Mouse (Mus musculus) embryo, embryonic 9.5 days (tissue): ENCODE data around the gene Bmp7.

Source experiments
- DNase-seq: peaks from one replicate; pipeline ENCODE4 v3.0.0-alpha.2; 2017; ENCODE audit errors: extremely low spot score

Bmp7 gene

DNA sequence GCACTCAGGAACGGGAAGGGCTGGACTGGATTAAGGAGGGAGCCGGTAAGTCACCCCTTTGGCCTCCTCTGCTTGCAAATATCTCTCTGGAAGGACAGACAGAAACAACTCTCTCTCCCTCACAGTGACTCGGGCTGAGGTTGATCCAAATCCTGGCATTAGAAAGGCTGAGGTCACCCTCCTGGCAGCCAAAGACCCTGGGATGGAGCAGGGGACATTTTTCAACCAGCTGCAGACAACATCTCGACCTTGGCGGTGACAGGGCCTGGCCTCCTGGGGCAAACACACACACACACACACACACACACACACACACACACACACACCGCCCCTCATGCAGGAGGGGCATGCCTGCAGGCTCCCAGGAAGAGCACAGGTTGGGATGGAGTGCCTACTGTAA, 29.0 kb downstream of the Bmp7 start:
- no peak for DNase-seq

DNA sequence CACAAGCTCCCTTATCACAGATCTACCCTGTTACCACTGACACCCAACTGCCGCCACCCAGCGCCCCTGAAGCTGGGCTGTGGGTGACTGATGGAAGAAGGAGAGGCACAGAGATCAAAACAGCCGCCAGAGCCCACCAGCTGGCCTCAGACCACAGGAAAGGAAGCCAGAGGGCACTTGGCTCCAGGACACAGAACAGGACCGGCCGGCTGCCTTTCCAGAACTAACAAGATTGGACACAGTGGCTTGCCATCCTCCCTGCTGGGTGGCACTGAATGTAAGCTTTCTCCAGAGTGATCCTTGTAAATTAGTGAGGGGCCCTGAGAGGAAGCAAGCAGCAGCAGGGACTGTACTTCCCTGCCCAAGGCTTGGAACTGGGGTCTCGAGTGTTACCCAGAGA, 30.7 kb downstream of the Bmp7 start:
- DNase-seq = no peak

DNA sequence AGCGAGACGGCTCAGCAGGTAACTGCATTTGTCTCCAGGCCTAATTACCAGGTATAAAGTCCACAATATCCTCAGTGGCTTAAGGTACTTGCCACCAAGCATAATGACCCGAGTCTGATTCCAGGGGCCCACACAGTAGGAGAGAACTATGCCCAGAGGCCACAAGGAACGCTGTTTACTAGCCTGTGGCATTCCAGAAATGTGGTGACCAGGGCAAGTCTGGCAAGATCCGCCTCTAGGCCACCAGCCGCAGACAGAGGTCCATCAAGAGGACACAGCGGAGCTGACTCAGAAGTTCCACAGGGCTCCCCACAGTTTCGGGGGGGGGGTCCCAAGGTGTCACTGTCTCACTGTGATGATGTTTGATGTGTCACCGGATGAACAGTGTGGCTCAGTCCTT, 34.0 kb downstream of the Bmp7 start:
- no peak for DNase-seq

DNA sequence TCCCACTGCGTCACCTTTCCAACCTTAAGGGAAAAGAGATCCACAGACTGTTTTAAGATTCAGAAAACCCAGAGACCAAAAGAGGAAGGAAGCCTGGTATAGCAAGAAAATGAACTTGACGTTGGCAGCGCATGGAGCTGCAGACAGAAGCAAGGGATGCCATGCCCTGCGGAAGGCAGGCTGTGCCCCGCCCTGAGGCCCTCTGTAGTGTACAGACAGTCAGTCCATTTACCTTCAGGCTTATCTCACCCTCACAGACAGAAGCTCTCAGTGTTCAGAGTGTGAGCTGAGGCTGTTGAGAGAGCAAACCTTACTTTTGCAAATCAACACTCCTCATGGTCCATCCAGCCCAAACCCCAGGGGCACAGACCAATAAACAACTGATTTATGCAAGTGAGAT, 35.1 kb downstream of the Bmp7 start:
- no peak for DNase-seq

DNA sequence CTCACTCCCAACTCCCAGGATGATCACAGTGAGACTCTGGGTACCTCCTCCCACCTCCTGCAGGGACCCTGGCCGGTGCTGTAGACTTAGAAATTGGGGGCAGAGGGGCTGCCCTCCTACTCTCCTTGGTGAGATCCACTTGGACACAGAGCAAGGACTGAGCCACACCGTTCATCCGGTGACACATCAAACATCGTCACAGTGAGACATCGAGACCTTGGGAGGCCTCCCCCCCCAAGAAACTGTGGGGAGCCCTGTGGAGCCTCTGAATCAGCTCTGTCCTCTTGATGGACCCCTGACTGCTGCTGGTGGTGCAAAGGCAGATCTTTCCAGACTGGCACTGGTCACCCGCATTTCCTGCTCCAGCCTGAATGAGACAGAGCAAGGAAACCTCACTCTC, 35.5 kb downstream of the Bmp7 start:
- no peak for DNase-seq

DNA sequence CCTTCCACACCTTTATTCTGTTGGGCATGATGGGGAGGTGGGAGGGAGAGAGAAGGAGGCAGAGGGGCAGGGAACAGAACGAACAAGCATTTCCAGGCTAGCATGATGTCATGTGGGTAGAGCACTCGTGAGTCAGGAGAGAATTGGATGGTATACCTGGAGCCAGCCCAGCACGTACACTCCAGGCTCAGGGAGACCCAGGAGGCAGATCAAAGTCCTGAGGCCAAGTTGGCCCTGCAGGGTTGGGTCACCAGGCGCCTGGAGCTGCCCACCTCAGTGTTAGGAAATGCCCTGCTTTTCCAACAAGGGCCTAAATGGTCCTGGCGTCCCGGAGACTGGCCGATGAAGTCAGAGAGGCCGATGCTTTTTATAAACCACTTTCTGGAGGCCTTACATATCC, 36.6 kb downstream of the Bmp7 start:
- no peak for DNase-seq

DNA sequence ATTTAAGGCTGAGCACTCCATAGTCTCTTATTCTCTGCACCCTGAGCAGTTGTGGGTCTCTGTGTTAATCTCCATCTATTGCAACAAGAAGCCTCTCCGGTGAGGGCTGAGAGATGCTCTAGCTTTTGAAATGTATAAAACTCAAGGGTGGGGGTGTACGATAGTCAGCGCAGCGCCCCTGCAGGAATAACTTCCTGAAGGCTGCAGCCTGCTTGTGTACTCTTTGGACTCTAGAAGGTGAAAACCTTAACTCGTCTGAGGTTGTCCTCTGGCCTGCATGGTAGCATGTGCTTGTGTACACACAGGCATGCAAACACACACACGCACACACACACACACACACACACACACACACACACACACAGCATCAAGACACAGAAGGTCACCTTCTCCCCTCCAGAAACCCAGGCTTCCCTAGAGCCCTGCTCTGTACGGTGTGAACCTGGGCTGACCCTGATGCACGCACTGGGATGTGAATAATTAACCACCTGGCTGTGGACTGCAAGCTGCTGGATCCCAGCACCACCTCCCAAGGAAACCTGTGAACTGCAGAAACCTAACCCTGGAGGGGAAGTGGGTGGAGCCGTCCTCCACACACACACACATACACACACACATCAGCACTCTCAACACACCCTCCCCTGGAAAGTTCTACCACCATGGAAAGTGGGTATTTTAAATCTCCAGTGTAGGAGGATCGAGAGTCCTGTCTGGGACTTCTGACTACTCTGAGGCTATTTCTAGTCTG, 39.0 kb downstream of the Bmp7 start:
- no peak for DNase-seq

DNA sequence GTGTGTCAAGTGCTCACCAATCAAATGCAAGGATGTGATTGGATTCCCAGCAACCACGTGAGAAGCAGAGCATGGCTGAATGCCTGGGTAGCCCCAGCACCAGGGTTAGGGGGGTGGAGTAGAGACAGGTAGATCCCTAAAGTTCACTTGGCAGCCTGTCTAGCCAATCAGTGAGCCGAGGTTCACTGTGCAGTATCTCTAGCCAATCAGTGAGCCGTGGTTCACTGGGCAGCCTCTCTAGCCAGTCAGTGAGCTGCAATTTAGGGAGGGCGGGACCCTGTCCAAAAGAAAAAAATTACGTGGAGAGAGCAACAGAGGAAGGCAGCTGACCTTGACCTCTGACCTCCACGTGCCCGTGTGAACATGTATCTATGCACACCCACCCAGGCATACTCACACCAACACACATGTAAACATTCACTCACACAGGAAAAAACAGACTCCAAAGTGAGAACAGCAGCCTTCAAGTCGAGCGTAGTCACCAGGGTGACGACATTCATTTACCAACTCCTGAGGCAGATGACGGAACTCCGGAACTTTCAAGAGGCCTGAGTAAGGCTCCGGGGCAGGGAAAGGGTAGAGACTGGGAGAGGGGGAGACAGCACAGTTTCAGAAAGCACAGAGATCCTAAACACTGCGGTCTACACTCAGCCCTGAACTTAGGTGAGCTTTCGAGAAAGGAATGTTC, 50.2 kb downstream of the Bmp7 start:
- no peak for DNase-seq

DNA sequence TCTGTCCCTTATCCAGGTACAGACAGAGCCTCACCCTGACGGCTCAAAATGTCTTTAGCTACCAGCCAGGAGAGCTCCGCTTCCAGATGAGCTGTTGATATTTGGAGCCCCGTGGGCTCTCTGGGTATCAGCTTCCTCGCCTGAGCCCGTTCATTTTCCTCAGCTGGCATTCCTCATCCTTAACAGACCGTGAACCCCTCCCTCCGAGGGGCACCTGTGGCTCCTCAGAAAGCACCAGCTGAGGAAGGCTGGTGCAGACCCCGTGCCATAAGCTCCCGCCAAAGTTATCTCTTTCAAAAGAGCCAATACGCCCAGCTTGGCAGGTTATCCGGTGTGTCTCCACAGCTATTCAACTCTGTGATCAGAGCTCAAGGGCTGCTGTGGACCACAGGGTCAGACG, 50.9 kb downstream of the Bmp7 start:
- DNase-seq = no peak

DNA sequence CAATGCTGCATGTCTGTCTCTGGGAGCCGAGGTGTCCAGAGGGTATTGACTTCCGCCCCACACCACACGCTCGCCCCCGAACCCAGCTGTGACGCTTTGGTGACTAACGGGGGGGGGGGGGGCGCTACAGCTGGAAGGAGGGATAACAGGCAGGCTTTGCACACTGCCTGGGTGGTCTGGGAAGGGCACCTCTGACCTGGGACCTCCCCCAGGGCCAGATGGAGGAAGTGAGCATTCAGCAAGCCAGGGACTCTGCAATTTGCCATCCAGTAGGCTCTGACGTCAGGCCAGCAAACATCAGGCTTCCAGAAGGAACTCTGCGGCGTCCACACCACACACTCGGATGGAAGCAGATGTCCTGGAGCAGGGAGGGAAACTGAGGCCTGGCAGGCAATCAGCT, 52.0 kb downstream of the Bmp7 start:
- DNase-seq = peak; percentile 55

DNA sequence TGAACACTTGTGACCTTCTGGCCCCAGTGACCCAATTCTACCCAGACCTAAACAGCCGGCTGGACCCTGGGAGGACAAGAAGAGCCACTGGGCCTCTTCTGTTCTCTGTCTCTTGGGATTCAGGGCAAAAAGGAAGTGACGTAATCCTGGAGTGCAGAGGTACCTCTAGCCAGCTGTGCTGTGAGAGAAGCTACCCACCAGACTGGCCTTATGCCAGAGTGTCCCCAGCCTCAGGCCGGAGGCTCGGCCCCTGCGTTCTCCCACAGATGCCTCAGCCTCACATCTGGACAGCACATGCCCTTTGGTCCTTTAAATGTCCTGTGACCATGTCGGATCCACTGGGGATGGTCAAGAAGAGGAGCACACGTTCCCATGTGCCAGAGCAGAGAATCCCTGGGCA, 54.3 kb downstream of the Bmp7 start:
- DNase-seq = no peak

DNA sequence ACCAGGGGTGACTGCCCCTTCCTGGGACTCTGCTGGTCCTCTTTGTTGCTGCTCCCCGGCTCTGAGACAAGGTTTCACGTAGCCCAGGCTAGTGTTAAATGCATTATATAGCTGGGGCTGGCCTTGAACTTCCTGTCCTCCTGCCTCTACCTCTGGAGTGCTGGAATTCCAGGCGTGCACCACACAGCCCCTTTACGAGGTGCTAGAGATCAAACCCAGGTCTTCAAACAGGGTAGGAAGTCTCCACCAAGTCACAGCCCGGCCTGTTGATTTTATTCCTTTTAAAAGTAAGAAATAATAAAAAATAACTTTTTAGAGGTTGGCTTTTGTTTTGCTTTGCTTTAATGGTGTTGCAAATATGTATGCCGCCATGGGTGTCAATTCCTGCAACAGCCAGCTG, 55.5 kb downstream of the Bmp7 start:
- DNase-seq = no peak

DNA sequence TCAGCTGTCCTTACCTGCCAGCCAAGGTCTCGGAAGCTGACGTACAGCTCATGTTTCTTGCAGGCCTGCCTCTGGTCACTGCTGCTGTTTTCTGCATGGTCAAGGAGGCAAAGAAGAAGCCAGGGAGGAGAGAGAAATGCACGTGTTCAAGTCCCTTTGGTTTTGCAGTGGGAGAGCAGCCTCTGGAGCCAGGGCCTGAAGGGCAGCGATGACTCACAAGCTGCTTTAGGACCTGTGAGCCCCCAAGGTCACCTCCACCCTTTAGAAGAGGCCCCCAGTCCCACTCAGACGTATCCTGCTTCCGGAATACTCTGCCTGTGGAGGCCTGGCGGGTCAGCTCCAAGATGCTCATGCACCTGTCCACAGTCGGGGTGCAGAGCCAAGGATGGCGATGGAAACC, 64.9 kb downstream of the Bmp7 start:
- no peak for DNase-seq

DNA sequence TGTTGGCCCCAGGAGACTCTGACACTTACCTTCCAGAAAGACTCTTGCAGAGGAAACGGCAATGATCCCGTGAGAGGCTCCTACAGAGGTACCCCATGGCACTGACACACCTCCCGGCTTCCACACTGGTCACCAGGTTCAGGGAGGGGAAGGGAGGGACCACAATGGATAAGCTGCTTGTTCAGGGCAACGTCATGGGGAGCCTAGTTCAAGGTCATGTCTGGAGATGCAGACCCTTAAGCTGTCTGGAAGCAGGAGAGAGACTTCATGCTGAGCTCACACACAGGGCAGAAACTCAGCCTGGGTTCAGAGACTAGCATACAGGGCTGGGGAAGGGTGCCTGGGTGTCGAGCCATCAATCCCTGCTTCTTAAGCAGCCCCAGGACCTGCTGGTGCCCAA, 73.8 kb downstream of the Bmp7 start:
- no peak for DNase-seq

DNA sequence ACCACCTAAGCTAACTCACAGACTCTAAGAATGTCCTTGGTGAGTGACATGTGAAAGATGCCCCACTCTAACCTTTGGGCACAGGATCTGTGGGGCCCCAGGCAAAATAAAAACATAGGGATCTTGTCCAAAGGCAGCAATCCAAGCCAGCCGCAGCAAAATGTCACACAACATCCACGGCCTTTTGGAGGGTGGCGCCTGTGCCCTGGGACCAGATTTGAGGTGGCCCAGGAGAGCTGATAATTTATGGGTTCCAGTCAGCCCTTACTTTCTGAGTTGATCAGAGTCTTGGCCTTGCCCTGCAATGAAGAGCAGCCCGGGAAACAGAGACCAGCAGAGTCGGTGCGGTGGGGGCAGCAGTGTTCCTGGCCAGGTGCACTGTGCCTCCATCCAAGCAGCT, 75.0 kb downstream of the Bmp7 start:
- no peak for DNase-seq

DNA sequence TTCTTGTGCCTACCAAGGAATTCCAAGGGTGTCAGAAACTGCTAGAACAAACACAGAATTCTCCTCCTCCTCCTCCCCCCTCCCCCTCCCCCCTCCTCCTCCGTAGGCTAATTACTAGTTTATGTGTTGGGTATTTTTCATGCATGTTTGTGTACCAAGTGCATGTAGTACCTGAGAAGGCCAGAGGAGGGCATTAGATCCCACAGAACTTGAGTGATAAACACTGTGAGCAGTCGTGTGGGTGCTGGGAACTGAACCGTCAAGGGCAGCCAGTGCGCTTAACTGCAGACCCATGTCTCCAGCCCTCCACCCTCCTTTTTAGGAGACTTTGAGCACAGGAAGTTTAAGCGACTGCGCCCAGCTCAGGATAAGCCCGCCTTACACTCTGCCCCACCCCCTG, 75.6 kb downstream of the Bmp7 start:
- no peak for DNase-seq

DNA sequence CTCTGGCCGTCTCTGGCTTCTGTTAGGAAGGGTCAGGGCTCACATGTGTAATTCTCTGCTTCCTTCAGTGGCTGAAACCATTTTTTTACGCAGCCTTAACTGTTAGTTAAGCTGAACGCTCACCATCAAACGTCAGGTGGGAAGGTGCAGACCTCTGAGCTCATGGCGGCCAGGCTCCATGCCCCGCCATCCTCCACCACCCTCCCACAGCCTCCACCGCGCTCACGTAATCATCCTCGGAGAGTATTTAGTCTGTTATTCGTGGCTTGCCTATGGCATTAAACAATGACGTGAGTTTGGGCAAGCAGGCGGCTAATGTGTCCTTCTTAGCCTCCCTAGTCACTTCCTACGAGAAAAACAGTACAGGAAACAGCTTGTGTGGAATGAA, 76.7 kb downstream of the Bmp7 start:
- no peak for DNase-seq

DNA sequence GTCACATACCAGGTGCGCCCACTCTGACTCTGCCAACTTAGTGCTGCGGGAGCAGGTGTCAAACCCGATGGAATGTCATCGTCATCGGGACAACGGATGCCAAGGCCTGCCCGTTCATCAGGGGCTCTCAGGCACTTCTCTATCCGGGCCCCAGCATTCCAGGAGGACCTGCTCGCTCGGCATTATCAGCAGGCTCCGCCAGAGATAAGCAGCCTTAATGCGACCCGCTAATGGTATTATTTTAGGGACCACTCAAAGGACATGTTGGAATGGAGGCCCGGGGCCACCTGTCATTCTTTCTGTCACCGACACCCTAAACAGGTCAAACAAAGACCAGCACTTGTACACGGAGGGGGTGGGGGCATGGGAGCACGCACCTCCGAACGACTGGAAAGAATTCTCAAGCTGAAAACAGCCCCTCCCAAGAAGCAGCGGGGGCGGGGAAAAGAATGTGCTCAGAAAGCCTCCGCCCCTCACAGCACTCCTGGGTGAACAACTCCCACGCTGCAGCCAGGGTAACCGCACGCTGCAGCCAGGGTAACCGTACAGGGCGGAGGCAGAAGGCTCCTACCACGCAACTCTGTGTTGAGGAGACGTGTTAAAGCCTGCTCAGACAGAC, 77.2 kb downstream of the Bmp7 start:
- DNase-seq = peak; percentile 45

DNA sequence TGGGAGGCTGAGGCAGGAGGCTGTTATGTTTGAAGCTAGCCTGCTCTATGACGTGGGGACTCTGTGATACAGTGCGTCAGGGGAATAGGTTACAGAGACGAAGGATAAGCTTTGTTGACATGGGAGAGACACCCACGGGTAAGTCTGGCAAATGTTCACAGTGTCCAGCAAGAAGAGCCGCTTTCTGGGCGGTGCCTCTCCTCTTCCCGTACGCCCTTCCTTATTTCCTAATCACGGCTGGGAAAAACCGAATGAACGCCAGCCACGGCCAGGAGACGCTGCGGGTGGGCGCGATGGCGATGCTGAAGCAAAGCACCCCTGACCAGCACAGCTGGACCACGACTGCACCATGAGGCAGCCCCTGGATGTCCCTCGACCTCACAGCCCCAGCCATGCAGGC, 77.7 kb downstream of the Bmp7 start:
- DNase-seq = no peak

DNA sequence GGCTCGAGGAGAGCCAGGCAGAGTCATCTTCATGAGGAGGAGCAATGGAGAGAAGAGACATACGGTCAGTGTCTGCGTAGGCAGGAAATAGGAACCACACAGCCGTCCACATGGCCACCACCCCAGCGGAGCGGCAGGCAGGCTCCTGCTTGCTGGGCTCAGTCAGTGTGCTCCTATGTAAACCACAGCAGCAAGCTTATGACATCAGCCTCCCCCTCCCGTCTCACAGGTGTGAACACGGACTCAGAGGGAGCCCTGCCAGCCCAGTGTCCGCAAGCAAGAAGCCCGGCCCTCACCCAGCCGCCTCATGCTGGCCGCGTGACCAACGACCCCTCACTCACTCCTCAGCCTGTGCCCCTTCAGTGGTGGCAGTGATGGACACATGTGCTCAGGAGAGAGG, 78.5 kb downstream of the Bmp7 start:
- DNase-seq = no peak

DNA sequence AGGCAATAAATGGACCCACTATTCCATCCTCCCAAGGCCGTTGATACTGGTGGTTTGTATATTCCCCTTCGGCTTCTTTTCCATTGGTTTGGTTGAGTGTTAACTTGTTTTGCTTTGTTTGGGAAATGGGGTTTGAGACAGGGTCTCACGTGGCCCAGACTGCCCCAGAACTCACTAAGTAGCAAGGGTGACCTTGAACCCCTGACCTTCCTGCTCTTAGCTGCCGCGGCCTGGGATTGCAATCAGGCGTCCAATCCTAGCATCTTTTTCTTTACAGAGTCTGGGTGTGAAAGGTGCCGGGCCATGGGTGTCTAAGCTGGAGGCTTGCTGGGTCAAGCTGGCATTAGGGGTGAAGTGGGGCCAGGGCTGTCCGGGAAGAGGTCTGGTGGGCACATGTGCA, 79.5 kb downstream of the Bmp7 start:
- DNase-seq = no peak

DNA sequence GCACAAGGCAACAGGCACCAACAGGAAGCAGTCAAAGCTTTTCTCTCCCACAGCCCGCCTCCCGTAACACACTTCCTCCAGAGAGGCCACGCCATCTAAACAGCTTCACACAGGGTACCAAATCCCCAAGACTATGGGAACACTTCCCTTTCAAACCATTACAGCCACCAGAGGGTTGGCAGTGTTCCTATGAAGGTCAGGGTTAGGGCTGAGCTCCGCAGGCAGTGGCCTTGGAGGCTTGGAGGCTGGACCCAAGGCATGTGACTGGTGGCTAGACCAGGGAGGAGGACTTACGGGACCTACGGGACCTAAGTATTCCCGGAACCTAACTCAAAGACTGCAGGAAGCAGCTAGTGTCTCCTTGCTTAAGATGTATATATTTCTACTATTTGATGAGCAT, 80.0 kb downstream of the Bmp7 start:
- DNase-seq = no peak

DNA sequence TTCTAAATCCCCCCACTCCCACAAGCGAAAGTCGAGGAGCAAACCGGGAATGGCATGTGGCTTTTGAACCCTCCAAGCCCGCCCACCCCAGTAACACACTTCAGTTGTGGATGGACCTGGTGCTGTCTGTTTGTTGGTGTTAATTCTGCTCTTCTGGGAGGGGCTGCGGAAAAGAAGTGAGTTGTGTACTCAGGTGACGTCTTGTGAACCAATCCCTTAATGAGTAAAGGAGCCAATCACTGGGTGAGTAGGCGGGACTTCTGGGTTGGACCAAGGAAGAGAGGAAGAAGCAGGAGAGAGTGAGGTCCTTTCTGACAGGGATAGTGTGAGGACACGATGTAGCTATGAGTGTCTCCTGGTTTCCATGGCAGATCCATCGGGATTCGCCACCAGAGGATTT, 83.1 kb downstream of the Bmp7 start:
- DNase-seq = no peak
